Mouse (Mus musculus) B cell, adult 67 days (primary cell): Measurements from ENCODE around the gene Olfr178. TPM values are rescaled to one million over a fixed set of nuclear protein-coding genes. Genes with fewer than 3 reads are reported as not detected.

Source experiments
- total RNA-seq, 2 experiments: library from RNA; stranded (reverse); gene quantifications; 4 replicates each; pipeline ENCODE4 v1.2.4; 2023

The Olfr178 gene
- total RNA-seq: not detected

GRCm38 (mm10) chr16:58891963-58892362, at the start of gene Olfr178:
Olfr178 (minus strand) TSS chr16:58892063.

GRCm38 (mm10) chr16:58929292-58929691, 37.4 kb upstream of the Olfr178 start, which contains the start of gene Olfr180:
Olfr180 (minus strand) TSS chr16:58929392.

GRCm38 (mm10) chr16:58928655-58929054, 36.8 kb upstream of the Olfr178 start, which contains the start of gene Olfr181:
Olfr181 (minus strand) TSS chr16:58928755.

DNA sequence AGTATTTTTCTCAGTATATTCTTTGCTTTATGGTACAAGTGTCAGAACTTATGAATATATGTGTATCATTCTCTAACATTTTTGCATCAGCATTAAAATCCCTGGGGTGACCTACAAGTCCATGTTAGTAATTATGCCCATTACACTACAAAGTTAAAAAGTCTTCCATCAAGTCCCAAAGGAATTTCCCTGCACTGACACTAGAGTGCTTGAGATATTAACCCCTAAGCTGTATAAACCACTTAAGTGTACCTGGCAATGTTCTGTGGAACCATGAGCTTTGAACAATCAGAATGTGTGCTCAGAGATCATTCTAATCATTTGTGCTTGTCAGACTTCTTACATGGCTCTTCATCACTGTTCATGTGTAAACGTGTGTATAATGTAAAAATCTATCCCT, 17.2 kb downstream of the Olfr178 start, which contains the start of gene Olfr177:
Gene Olfr177 (minus strand): TSS at position 101 of the 400 bp plus-strand sequence.

Other genes starting within 250 kb of the Olfr178 start
- 10 to 100 TPM; 12.7 to 17.6 TPM for gene Cpox, start 221.8 kb downstream of the Olfr178 start, total RNA-seq
- not detected for gene Gpr15, start 173.0 kb downstream of the Olfr178 start, total RNA-seq
- gene Cldnd1, start 164.2 kb downstream of the Olfr178 start, total RNA-seq: 10 to 100 TPM; 53.3 to 53.7 TPM
- not detected for gene Olfr172, start 128.9 kb downstream of the Olfr178 start, total RNA-seq
- not detected for gene Olfr173, start 91.8 kb downstream of the Olfr178 start, total RNA-seq
- gene Olfr175-ps1, start 65.3 kb downstream of the Olfr178 start, total RNA-seq: not detected
- gene Olfr177, start 17.3 kb downstream of the Olfr178 start, total RNA-seq: not detected
- not detected for gene Olfr181, start 36.7 kb upstream of the Olfr178 start, total RNA-seq
- not detected for gene Olfr180, start 37.3 kb upstream of the Olfr178 start, total RNA-seq
- gene Olfr183, start 103.3 kb upstream of the Olfr178 start, total RNA-seq: not detected
- gene Olfr186, start 138.2 kb upstream of the Olfr178 start, total RNA-seq: not detected
- gene Olfr187, start 147.7 kb upstream of the Olfr178 start, total RNA-seq: not detected
- gene Olfr190, start 185.9 kb upstream of the Olfr178 start, total RNA-seq: not detected
- not detected for gene Olfr191, start 197.8 kb upstream of the Olfr178 start, total RNA-seq
- gene Olfr193, start 219.8 kb upstream of the Olfr178 start, total RNA-seq: not detected
- not detected for gene Olfr194, start 229.0 kb upstream of the Olfr178 start, total RNA-seq